Mouse (Mus musculus): Measurements from ENCODE around the gene Ppcdc.

GRCm38 (mm10) chr9:57345902-57346301 lies 94.0 kb downstream of the Ppcdc start:
- TF ChIP-seq CTCF (IDR thresholded peaks at IDR 0.05; ENCODE audit: insufficient read depth, low read length) (no peak), POLR2A (IDR thresholded peaks at IDR 0.05; ENCODE audit: borderline replicate concordance, extremely low read depth, low read depth, low read length) (no peak)

Data from lung, adult 2 months (tissue).